Mouse (Mus musculus) lung, postnatal 36 days (tissue): ENCODE measurements around the gene Zfand5.

Source experiments
- DNase-seq: peaks from one replicate; pipeline ENCODE4 v3.0.0; 2022; ENCODE audit warnings: mixed read lengths

Gene Zfand5

DNA sequence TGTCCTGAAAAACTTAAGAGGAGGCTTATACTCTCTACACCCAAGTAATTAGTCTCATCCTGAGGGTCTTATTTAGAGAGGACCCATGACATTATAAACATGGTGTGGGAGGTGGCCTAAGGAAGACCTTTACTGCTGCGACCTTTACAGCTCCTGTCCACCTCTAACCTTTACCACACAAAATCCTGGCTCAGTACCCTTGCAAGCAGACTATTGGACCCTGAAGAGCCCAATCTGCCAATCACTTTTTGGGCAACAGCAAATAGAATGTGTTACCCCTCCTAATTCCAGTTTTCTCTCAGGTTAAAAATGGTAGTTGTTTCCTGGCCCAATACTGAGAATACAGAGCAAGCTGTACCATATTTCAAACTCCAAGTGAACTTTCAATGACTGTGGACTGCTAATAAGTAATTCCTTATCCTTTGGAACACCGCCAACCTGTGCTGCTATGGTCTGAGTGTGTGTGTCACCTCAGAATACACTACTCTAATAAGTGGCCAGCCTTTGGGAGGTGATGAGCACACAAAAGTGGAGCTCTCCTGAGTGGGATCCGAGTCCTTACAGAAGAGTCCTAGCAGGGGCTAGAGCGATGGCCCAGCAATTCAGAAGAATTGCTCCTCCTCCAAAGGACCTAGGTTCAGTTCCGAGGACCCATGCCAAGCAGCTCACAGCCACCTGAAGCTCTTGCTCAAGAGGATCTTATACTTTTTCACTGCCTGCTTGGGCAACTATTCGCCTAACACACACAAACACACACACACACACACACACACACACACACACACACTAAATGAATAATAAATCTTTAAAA is 58.4 kb downstream of the Zfand5 start:
- DNase-seq, result peak; percentile 3

DNA sequence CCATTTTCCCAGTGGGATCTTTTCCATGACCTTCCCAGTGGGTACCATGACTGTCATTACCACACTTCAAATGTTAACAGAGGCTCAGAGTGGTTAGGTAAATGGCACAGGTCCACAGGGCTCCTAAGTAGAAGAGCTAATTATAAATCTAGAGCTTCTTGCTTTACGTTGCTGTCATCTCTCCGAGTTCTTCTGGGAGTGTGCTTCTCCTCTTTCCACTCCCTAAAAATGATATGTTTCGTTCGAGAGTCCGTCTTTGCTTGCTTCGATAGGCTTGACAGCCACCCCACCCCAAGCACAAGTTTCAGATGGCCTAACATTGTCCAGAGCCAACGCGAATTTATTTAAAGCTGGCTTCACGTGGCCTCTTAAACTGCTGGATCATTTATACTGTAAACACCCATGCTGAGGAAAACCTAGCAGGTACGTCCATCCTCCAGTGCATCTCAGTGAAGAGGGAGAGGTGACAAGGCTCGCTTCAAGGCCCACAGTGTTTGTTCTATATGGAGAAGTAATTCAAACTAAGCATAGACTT is 59.6 kb downstream of the Zfand5 start:
- DNase-seq, result no peak
